Mouse (Mus musculus): ENCODE measurements around the gene Acvrl1. TPM values are rescaled to one million over a fixed set of nuclear protein-coding genes. Genes with fewer than 3 reads are reported as not detected.
"Not testable (repeated sequence)": the region's sequence is repeated elsewhere in the genome, so short reads cannot be mapped to it uniquely, and the experiment has no call there.

The Acvrl1 gene
- total RNA-seq, 2 experiments from 2014 or later, result 8.5 to 9.2 TPM

DNA sequence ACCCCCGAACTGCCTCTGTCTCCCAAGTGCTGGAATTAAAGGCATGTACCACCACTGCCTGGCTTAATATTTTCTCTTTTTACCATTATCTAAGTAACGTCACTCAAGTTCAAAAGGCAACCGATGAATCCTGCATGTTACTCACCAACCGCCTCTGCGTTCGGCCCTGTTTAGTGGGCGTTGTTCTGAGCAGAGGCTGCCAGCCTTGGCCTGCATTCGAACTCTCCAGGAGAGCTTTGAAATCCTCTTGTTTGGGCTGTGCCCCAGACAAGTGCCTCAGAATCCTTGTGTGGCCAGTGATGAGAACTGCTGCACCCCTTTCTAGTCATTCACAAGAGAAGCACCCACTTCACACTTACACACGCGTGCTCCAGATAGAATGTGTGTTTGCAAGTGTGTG lies 22.3 kb upstream of the Acvrl1 start:
- no peak for DNase-seq
- intact Hi-C loops (cut with DNase I), result loop anchor here (10.0 kb wide), 1 partner anchor 341 kb away; the partner anchor contains the start of gene Slc4a8

- DNase-seq, result no peak
- intact Hi-C loops (cut with DNase I), result loop anchor here (10.0 kb wide), 1 partner anchor 343 kb away; the partner anchor contains the start of gene Slc4a8
Measured at GRCm38 (mm10) chr15:101107906-101108671, 20.2 kb upstream of the Acvrl1 start.

- intact Hi-C loops (cut with DNase I), result no loop called here
Measured at GRCm38 (mm10) chr15:101113176-101113575, 15.1 kb upstream of the Acvrl1 start.

GRCm38 (mm10) chr15:101113778-101114177 lies 14.5 kb upstream of the Acvrl1 start:
- intact Hi-C loops (cut with DNase I); DNase-seq: not testable (repeated sequence)

More at GRCm38 (mm10) chr15:101113176-101113575, 15.1 kb upstream of the Acvrl1 start:
- peak in 1 of 2 experiments; percentile 45 for DNase-seq

- DNase-seq, result no peak
- intact Hi-C loops (cut with DNase I), result no loop called here
Measured at GRCm38 (mm10) chr15:101115511-101116110, 12.7 kb upstream of the Acvrl1 start, which contains the start of gene Ankrd33. Gene Ankrd33, plus strand, starts transcription at chr15:101115755.

- intact Hi-C loops (cut with DNase I), result no loop called here
- no peak for DNase-seq
Measured at GRCm38 (mm10) chr15:101118399-101119125, 9.8 kb upstream of the Acvrl1 start.

DNA sequence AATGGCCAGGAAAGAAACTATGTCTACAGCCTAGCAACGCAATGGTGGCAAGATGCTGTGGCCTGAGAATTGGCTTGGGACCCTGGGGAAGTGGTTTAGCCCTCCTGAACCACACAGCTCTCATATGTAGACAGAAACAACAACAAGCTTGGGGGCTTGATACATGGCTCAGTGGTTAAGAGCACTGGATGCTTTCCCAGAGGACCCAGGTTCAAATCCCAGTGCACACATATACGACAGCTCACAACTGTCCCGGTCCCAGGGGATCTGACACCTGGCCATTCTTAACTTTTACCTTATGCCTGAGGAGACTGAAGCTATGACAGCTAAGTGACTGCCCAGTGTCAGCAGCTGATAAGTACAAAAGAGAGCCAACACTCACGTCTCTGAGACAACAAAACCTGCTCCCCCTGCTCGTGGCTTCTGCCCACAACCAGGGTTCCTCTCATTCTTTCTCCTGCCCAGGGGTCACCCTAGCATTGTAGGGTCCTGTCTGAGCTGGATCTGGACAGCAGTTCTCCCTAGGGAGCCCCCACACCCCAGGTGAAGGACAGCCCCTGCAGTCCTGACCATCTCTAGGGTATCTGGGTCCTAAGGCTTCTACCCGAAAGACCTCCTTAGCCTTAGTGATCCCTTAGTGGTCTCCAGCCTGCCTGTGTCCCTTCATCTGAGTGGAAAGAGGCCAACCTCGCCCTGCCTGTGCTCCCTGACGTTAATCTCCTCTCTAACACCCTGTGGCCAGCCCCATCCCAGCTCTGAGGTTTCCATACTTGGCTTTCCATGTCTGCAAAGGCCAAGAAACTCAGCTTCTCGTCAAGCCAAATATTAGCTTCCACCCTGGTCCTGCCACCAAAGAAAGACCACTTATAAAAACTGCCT lies 6.7 kb upstream of the Acvrl1 start:
- DNase-seq, result no peak
- intact Hi-C loops (cut with DNase I), result no loop called here

- intact Hi-C loops (cut with DNase I), result no loop called here
- no peak for DNase-seq
Measured at GRCm38 (mm10) chr15:101122290-101122589, 6.1 kb upstream of the Acvrl1 start.

DNA sequence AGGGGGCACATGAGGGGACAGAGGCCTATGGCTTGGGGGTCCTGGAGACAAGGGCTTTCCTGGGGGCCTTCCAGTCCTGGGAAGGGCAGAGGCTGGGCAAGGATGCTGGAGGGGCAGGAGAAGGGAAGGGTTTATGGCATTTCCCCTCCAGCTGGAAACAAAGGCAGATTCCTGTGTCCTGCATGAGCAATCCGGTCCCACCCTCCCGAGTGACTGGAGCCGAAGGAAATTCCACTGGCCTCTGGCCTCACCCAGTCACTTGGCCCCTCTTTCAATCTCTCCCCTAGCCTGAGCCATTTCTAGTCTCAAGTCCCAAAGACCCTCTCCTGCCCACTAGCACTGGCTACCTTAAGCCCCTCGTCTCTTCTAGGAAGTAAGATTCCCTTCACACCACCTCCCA lies 5.1 kb upstream of the Acvrl1 start:
- intact Hi-C loops (cut with DNase I), result no loop called here
- DNase-seq, result peak in 1 of 2 experiments; percentile 43

DNA sequence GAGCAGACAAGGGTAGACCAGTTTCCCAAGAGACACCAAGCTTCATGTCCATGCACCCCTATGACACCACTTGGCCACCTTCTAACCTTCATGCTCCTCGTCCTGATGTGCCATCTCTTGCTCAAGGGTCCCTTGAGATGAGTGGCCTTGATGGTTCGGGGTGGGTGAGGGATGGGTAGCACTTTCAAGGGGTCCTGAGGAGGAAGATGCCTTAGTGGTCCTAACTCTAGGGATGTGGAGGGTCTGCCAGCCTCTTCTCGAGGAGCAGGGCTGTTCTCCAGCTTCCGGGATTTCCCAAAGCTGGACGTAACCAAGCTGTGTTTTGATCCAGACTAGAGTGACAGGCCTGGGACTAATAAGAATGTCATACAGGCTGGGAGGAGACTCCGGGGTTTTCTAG lies 2.8 kb upstream of the Acvrl1 start:
- intact Hi-C loops (cut with DNase I), result no loop called here
- no peak for DNase-seq

DNA sequence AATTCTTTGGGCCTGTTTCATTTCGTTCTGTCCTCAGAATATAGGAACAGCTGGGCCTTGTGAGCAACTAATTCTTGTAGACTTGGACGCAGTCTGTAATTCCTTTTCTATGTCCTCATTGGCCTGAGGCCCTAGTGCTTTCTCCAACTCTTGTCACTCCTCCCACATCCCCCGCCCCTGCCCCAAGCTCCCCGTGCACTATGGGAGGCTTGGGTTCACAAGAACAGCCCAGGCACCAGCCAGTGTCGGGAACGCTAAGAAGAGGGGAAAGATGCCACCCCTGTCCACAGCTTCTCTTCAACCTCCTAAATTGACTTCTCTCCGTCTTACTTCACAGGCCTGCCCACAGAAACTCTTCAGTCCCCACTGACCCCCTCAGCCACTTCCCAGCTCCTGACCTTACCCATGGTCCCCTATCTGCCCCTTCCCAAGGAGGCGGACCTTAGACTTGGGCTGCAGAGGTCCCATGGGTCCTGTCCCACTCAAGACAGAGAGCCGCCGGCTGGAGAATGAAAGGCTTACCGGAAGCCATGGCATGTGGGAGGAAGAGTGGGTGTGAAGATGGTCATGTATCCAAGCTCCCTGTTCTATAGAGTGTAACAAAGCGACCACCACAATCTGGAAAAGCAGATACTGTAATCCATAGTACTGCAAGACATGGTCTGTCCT lies 1.3 kb upstream of the Acvrl1 start:
- intact Hi-C loops (cut with DNase I), result no loop called here

GRCm38 (mm10) chr15:101129412-101129811 lies 1.1 kb downstream of the Acvrl1 start:
- DNase-seq, result no peak
- intact Hi-C loops (cut with DNase I), result no loop called here

More for the DNA sequence above, 1.3 kb upstream of the Acvrl1 start:
- peak in 1 of 2 experiments; percentile 59 for DNase-seq

GRCm38 (mm10) chr15:101131498-101131897 lies 3.2 kb downstream of the Acvrl1 start:
- intact Hi-C loops (cut with DNase I), result no loop called here

GRCm38 (mm10) chr15:101132041-101132440 lies 3.7 kb downstream of the Acvrl1 start:
- intact Hi-C loops (cut with DNase I), result no loop called here
- no peak for DNase-seq

More at GRCm38 (mm10) chr15:101131498-101131897, 3.2 kb downstream of the Acvrl1 start:
- no peak for DNase-seq

- no peak for DNase-seq
- intact Hi-C loops (cut with DNase I), result no loop called here
Measured at GRCm38 (mm10) chr15:101132761-101133160, 4.4 kb downstream of the Acvrl1 start.

GRCm38 (mm10) chr15:101133993-101134704 lies 5.8 kb downstream of the Acvrl1 start:
- no peak for DNase-seq

DNA sequence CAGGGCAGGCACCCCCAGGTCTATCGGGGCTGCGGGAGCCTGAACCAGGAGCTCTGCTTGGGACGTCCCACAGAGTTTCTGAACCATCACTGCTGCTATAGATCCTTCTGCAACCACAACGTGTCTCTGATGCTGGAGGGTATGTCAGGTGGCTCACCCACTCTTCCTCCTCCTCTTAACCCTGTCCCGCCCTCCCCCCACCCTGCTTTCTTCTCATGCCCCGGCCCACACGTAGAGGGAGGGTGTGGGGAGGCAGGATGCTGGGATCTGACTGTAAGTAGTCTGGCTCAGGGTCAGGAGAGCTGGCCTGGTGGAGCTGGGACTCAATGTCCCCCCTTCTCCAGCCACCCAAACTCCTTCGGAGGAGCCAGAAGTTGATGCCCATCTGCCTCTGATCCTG lies 7.1 kb downstream of the Acvrl1 start:
- intact Hi-C loops (cut with DNase I), result no loop called here
- DNase-seq, result no peak

More at GRCm38 (mm10) chr15:101133993-101134704, 5.8 kb downstream of the Acvrl1 start:
- intact Hi-C loops (cut with DNase I), result no loop called here

DNA sequence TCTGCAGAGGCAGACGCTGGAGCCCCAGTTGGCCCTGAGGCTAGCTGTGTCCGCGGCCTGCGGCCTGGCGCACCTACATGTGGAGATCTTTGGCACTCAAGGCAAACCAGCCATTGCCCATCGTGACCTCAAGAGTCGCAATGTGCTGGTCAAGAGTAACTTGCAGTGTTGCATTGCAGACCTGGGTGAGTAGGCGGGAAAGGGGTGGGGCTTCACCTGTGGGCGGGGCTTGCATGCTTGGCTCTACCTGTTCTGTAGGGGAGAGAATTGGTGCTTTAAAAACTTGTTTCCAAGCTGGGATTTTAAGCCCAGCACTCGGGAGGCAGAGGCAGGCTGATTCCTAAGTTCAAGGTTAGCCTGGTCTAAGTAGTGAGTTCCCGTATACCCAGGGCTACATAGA lies 9.1 kb downstream of the Acvrl1 start:
- intact Hi-C loops (cut with DNase I), result no loop called here
- DNase-seq, result no peak

GRCm38 (mm10) chr15:101138675-101139074 lies 10.4 kb downstream of the Acvrl1 start:
- no peak for DNase-seq
- intact Hi-C loops (cut with DNase I), result no loop called here
